Mouse (Mus musculus) embryonic fibroblast, embryonic 13.5 days (primary cell): Measurements from ENCODE around the gene Chpf. TPM values are rescaled to one million over a fixed set of nuclear protein-coding genes. Genes with fewer than 3 reads are reported as not detected.

Experiments used
- H3K27ac ChIP-seq: 2 replicates; pipeline ENCODE4 v1.5.1; 2012; ENCODE audit warnings: low read length, control low read depth, inconsistent platforms; ENCODE audit not compliant: insufficient read depth
- H3K4me1 ChIP-seq: 2 replicates; pipeline ENCODE4 v1.6.1; 2011; ENCODE audit warnings: low read length; ENCODE audit not compliant: control insufficient read depth, insufficient read depth
- H3K4me3 ChIP-seq: 2 replicates; pipeline ENCODE4 v1.5.1; 2011; ENCODE audit warnings: mild to moderate bottlenecking, control low read depth, low read length; ENCODE audit not compliant: insufficient read depth
- CTCF ChIP-seq: IDR thresholded peaks from 2 replicates; pipeline ENCODE4 v1.5.1; 2011; ENCODE audit warnings: mild to moderate bottlenecking, control low read depth, low read length, moderate library complexity, borderline replicate concordance; ENCODE audit not compliant: insufficient read depth
- POLR2A ChIP-seq: IDR thresholded peaks from 2 replicates; pipeline ENCODE4 v1.6.1; 2011; ENCODE audit warnings: low read depth, mild to moderate bottlenecking, control low read depth, low read length, moderate library complexity
- polyA plus RNA-seq: library from polyadenylated mRNA; stranded (reverse); fragments of >200 nt; gene quantifications from 2 replicates; pipeline ENCODE4 v1.2.4, GENCODE M21; 2011; ENCODE audit warnings: low read depth; ENCODE audit not compliant: missing spikeins, insufficient read length

Chpf gene
- polyA plus RNA-seq, 1 experiment, result 68.1 TPM

- Histone ChIP-seq H3K27ac (peak overlapping the region; percentile 84), H3K4me3 (peak overlapping the region; percentile 79), H3K4me1 (peaks cover 5% of the 10 kb centered on the region)
- TF ChIP-seq POLR2A (no peak), CTCF (no peak)
Measured at GRCm38 (mm10) chr1:75478497-75478896, 610 bp downstream of the Chpf start.

GRCm38 (mm10) chr1:75477966-75478290 lies 1.2 kb downstream of the Chpf start:
- Histone ChIP-seq H3K27ac (no peak overlapping the region), H3K4me3 (peak overlapping the region; percentile 79), H3K4me1 (peaks cover 5% of the 10 kb centered on the region)
- TF ChIP-seq POLR2A (no peak), CTCF (no peak)

GRCm38 (mm10) chr1:75477264-75477965 lies 1.7 kb downstream of the Chpf start:
- no peak for TF ChIP-seq POLR2A
- peak; percentile 91 for TF ChIP-seq CTCF
- Histone ChIP-seq H3K27ac (no peak overlapping the region), H3K4me1 (peaks cover 5% of the 10 kb centered on the region), H3K4me3 (peak overlapping the region; percentile 79)

GRCm38 (mm10) chr1:75476441-75476840 lies 2.7 kb downstream of the Chpf start:
- Histone ChIP-seq H3K4me3 (no peak overlapping the region), H3K4me1 (peaks cover 5% of the 10 kb centered on the region), H3K27ac (no peak overlapping the region)
- TF ChIP-seq POLR2A (no peak), CTCF (no peak)

- TF ChIP-seq CTCF (no peak), POLR2A (no peak)
- no peak overlapping the region for H3K27ac ChIP-seq
- H3K4me1 ChIP-seq, result no peaks in the 10 kb centered on the region
Measured at GRCm38 (mm10) chr1:75469287-75469825, 9.8 kb downstream of the Chpf start.

GRCm38 (mm10) chr1:75467215-75467927 lies 11.7 kb downstream of the Chpf start:
- H3K27ac ChIP-seq, result no peak overlapping the region
- no peak overlapping the region for H3K4me3 ChIP-seq
- no peaks in the 10 kb centered on the region for H3K4me1 ChIP-seq
- TF ChIP-seq POLR2A, result no peak
- peak; percentile 49; the same call in 1 of the 2 replicates for TF ChIP-seq CTCF

More at GRCm38 (mm10) chr1:75469287-75469825, 9.8 kb downstream of the Chpf start:
- H3K4me3 ChIP-seq, result no peak overlapping the region

GRCm38 (mm10) chr1:75463652-75464204 lies 15.4 kb downstream of the Chpf start:
- TF ChIP-seq POLR2A (no peak), CTCF (no peak)
- H3K27ac ChIP-seq, result no peak overlapping the region
- no peak overlapping the region for H3K4me3 ChIP-seq
- no peaks in the 10 kb centered on the region for H3K4me1 ChIP-seq

- no peaks in the 10 kb centered on the region for H3K4me1 ChIP-seq
- no peak overlapping the region for H3K27ac ChIP-seq
- H3K4me3 ChIP-seq, result no peak overlapping the region
Measured at GRCm38 (mm10) chr1:75462636-75463035, 16.5 kb downstream of the Chpf start.

GRCm38 (mm10) chr1:75460297-75460696 lies 18.8 kb downstream of the Chpf start:
- no peak for TF ChIP-seq POLR2A
- no peak for TF ChIP-seq CTCF
- H3K4me1 ChIP-seq, result no peaks in the 10 kb centered on the region
- H3K27ac ChIP-seq, result no peak overlapping the region
- no peak overlapping the region for H3K4me3 ChIP-seq

More at GRCm38 (mm10) chr1:75462636-75463035, 16.5 kb downstream of the Chpf start:
- TF ChIP-seq CTCF (no peak), POLR2A (no peak)
